Mouse (Mus musculus): Measurements from ENCODE around the gene Mllt1.
A peak's percentile ranks its signal among the peaks of the same experiment; 100 is the strongest.

Mllt1 gene

DNA sequence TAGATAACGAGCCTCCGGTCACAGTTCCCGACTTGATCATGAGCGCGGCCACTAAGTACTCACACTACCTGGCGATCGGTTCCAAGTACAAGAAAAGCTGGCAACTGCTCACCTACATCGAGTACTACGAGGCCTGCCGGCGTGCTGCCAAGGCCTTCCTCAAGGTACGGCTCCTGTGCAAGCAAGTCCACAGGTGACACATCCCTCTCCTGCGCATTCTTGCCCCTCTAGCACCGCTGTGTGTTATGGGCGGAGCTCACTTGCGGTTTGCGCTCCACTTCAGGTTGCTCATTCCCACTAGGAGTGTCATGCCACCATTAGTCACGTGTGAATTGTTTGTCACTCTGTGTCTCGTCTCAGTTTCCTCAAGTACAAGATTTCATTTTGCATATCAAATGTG lies 57.8 kb downstream of the Mllt1 start:
- no peak for DNase-seq (ENCODE audit: low spot score in 2 of 2)

GRCm38 (mm10) chr17:56876981-56877380 lies 58.2 kb downstream of the Mllt1 start:
- DNase-seq (ENCODE audit: low spot score in 2 of 2): no peak

- DNase-seq (ENCODE audit: low spot score in 2 of 2): no peak
Observed at GRCm38 (mm10) chr17:56876465-56876864, 58.8 kb downstream of the Mllt1 start.

GRCm38 (mm10) chr17:56874936-56875651 lies 60.1 kb downstream of the Mllt1 start, which contains the start of gene 1700061G19Rik:
Gene 1700061G19Rik, plus strand, starts transcription at chr17:56875477.
- no peak for DNase-seq (ENCODE audit: low spot score in 2 of 2)

DNA sequence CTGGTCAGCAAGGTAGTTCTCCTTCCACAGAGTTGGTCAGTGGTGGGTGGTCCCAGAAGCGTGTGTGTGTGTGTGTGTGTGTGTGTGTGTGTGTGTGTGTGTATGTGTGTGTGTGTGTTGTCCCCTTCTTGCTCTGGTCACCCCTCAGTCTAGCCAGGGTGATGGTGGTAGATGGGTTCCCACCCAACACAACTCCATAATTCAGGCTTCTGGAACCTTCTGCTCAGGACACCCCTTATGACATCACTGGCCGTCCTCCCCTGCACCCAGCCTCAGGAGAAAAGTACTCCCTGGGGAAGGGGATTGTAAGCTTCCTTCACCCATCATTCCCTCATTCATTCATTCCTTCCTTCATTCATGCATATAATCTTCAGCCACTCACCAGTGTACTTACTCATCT lies 61.0 kb downstream of the Mllt1 start, which contains the start of gene Acsbg2:
TSS of gene Acsbg2 (minus strand) at position 211 of the 400 bp plus-strand sequence.
- no peak for DNase-seq (ENCODE audit: low spot score in 2 of 2)

- no peak for DNase-seq (ENCODE audit: low spot score in 2 of 2)
Observed at GRCm38 (mm10) chr17:56872512-56872911, 62.7 kb downstream of the Mllt1 start.

DNA sequence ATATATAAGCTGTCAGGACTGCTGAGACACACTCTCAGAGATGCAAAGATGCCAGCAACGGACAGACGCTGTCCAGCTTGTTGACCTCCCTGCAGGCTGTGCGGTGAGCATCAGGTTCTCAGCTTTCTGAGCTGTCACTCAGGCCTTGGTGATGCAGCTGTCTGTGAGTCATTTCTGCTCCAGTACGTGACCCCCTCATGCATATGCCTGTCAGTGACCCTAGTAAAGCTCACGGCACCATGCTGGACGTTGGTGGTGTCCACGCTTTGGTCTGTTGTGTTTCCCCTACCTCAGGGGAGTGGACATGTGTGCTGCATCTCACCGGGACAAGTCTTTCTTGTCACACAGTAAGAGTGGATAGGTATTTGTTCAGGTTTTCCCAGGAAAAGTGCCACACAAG lies 63.4 kb downstream of the Mllt1 start:
- DNase-seq (ENCODE audit: low spot score in 2 of 2): no peak

GRCm38 (mm10) chr17:56870287-56870953 lies 64.8 kb downstream of the Mllt1 start:
- no peak for DNase-seq (ENCODE audit: low spot score in 2 of 2)

DNA sequence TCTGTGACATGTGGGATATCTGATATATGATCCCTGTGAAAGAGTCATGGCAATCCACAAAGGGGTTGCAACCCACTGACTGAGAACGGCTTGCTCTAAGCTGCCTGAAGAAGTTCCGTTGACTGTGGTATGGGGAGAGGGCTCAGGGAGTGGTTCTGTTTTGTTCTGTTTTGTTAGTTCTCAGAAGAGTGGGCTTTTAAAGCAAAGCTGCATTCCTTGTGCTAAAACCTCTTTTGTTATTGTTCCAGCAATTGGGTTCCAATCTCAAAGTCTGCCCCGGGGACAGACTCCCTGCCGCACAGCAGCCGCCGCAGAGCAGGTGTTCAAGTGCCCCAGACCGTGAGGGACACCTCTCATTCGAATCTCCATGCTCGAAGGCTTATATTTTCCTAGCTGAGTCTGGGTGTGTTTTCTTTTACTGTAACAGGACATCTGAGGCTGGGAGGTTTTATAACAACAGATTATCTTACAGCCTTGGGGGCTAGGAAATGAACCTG lies 65.7 kb downstream of the Mllt1 start:
- no peak for DNase-seq (ENCODE audit: low spot score in 2 of 2)

GRCm38 (mm10) chr17:56866071-56866470 lies 69.1 kb downstream of the Mllt1 start:
- DNase-seq (ENCODE audit: low spot score in 2 of 2): no peak

DNA sequence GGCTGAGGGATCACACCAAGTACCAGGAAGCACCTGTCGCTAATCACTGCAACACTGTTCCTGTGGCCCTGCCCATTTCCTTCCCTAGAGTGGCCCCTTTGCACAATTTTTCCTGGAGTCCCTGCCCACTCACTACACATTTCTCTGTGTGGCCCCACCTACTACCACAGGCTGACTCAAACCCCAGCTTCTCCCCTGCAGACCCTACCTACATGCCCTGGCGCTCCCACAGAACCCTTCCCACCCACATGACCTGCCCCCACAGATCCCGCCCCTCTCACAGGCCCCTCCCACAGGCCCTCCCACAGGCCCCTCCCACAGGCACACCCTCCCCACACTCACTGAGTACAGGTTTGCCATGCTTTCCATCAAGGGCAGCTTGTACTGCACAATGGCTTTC lies 74.0 kb downstream of the Mllt1 start:
- DNase-seq (ENCODE audit: low spot score in 2 of 2): no peak

DNA sequence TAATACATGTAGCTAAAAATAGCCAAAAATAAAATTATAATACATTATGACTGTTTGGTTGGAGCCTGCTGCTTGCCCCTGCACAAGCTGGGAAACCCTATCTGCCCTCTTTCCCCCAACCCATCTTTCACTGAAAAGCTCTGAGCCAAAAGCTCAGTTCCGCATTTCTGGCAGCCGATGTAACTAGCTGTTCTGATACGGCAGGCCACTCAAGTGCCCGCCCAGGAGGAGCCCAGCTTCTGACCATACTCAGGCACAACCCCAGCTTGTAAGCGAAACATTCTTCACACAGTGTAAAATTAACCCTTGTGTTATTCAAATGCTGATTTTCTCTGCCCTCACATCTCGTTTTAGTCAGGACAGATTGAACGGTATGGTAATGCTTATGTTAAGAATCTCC lies 76.3 kb downstream of the Mllt1 start:
- no peak for DNase-seq (ENCODE audit: low spot score in 2 of 2)

GRCm38 (mm10) chr17:56858216-56858615 lies 77.0 kb downstream of the Mllt1 start:
- DNase-seq (ENCODE audit: low spot score in 2 of 2): peak; percentile 44 to 58

DNA sequence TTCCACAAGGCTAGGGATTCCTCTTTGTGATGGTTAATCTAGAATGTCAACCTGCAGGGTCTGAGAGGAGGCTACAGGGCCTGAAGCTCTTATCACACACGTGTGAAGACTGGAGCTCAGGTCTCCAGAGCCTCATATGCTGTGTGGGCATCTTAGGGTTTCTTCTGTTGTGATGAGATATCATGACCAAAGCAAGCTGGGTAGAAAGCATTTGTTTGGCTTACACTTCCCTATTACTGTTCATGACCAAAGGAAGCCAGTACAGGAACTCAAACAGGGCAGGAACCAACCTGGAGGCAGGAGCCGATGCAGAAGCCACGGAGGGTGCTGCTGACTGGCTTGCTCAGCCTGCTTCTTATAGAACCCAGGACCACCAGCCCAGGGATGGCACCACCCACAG lies 79.8 kb downstream of the Mllt1 start:
- DNase-seq (ENCODE audit: low spot score in 2 of 2): no peak

- no peak for DNase-seq (ENCODE audit: low spot score in 2 of 2)
Observed at GRCm38 (mm10) chr17:56851167-56851566, 84.0 kb downstream of the Mllt1 start.

DNA sequence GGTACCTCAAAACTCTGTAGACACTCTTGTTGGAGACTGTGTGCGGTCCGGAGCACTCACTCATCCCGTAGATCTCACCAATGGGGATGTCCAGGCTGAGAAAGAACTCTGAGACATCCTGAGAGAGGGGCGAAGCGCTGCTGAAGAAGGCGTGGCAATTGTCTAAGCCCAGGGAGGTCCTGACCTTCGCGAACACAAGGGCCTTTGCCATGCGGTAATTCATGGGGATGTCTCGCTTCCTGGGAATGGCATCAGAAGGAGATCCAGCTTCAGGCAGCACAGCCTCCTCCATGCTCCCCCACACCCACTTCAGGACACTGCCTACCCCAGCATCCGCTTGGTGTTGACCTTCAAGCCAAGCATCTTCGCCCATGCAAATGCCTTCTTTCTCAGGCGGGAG lies 85.5 kb downstream of the Mllt1 start:
- DNase-seq (ENCODE audit: low spot score in 2 of 2): no peak

GRCm38 (mm10) chr17:56848785-56849184 lies 86.4 kb downstream of the Mllt1 start:
- DNase-seq (ENCODE audit: low spot score in 2 of 2): no peak

GRCm38 (mm10) chr17:56843678-56844077 lies 91.5 kb downstream of the Mllt1 start:
- no peak for DNase-seq (ENCODE audit: low spot score in 2 of 2)
